Mouse (Mus musculus): ENCODE measurements around the gene Smad9.

GRCm38 (mm10) chr3:54790601-54791000 is 35.2 kb downstream of the Smad9 start:
- TF ChIP-seq CTCF (IDR thresholded peaks at IDR 0.05; ENCODE audit: borderline replicate concordance, extremely low read depth, insufficient read depth, insufficient read length) (no peak), POLR2A (IDR thresholded peaks at IDR 0.05; ENCODE audit: borderline replicate concordance, extremely low read depth, insufficient read depth, insufficient read length, poor library complexity, severe bottlenecking) (no peak)
